Mouse (Mus musculus): ENCODE results near the gene Psmd4. TPM values are rescaled to one million over a fixed set of nuclear protein-coding genes. Genes with fewer than 3 reads are reported as not detected.
"Not testable (repeated sequence)": the region's sequence is repeated elsewhere in the genome, so short reads cannot be mapped to it uniquely, and the experiment has no call there.

The Psmd4 gene
- polyA plus RNA-seq, 1 experiment = 457 TPM

- no peak overlapping the region for H3K27ac ChIP-seq (ENCODE audit: insufficient read depth, low read depth, low read length)
- TF ChIP-seq POLR2A (IDR thresholded peaks at IDR 0.05; ENCODE audit: insufficient read depth, low read depth, low read length) (no peak), CTCF (IDR thresholded peaks at IDR 0.05; ENCODE audit: insufficient read depth, low read depth, low read length) (no peak)
- H3K4me3 ChIP-seq (ENCODE audit: insufficient read depth, low read depth, low read length) = no peak overlapping the region
- peaks cover 6% of the 10 kb centered on the region; the same call in 1 of the 2 replicates for H3K4me1 ChIP-seq (ENCODE audit: control insufficient read depth, insufficient read depth, low read length)
- 39% methylated on average over 10 of the region's 10 CpGs for WGBS
Measured at GRCm38 (mm10) chr3:95054481-95055260, 12.3 kb upstream of the Psmd4 start.

- H3K4me3 ChIP-seq (ENCODE audit: insufficient read depth, low read depth, low read length) = no peak overlapping the region
- peaks cover 3% of the 10 kb centered on the region; the same call in 1 of the 2 replicates for H3K4me1 ChIP-seq (ENCODE audit: control insufficient read depth, insufficient read depth, low read length)
- H3K27ac ChIP-seq (ENCODE audit: insufficient read depth, low read depth, low read length) = no peak overlapping the region
- 41% methylated on average over 3 of the region's 3 CpGs for WGBS
- TF ChIP-seq POLR2A (IDR thresholded peaks at IDR 0.05; ENCODE audit: insufficient read depth, low read depth, low read length) (no peak), CTCF (IDR thresholded peaks at IDR 0.05; ENCODE audit: insufficient read depth, low read depth, low read length) (peak; percentile 38; the same call in 1 of the 2 replicates)
Measured at GRCm38 (mm10) chr3:95053701-95054100, 11.3 kb upstream of the Psmd4 start.

- TF ChIP-seq CTCF (IDR thresholded peaks at IDR 0.05; ENCODE audit: insufficient read depth, low read depth, low read length) (no peak), POLR2A (IDR thresholded peaks at IDR 0.05; ENCODE audit: insufficient read depth, low read depth, low read length) (no peak)
- Histone ChIP-seq H3K4me3 (ENCODE audit: insufficient read depth, low read depth, low read length) (no peak overlapping the region), H3K27ac (ENCODE audit: insufficient read depth, low read depth, low read length) (no peak overlapping the region), H3K4me1 (ENCODE audit: control insufficient read depth, insufficient read depth, low read length) (peaks cover 3% of the 10 kb centered on the region; the same call in 1 of the 2 replicates)
- whole genome bisulfite sequencing = 41% methylated on average over 1 of the region's 1 CpGs
Measured at GRCm38 (mm10) chr3:95052959-95053358, 10.5 kb upstream of the Psmd4 start.

- no peaks in the 10 kb centered on the region for H3K4me1 ChIP-seq (ENCODE audit: control insufficient read depth, insufficient read depth, low read length)
- no peak overlapping the region for H3K27ac ChIP-seq (ENCODE audit: insufficient read depth, low read depth, low read length)
- TF ChIP-seq CTCF (IDR thresholded peaks at IDR 0.05; ENCODE audit: insufficient read depth, low read depth, low read length) (no peak), POLR2A (IDR thresholded peaks at IDR 0.05; ENCODE audit: insufficient read depth, low read depth, low read length) (no peak)
- WGBS = 74% methylated on average over 3 of the region's 3 CpGs
- no peak overlapping the region for H3K4me3 ChIP-seq (ENCODE audit: insufficient read depth, low read depth, low read length)
Measured at GRCm38 (mm10) chr3:95047914-95048313, 5.5 kb upstream of the Psmd4 start.

GRCm38 (mm10) chr3:95046462-95047057 is 4.1 kb upstream of the Psmd4 start:
- no peak for TF ChIP-seq CTCF (IDR thresholded peaks at IDR 0.05; ENCODE audit: insufficient read depth, low read depth, low read length)
- 91% methylated on average over 11 of the region's 11 CpGs for WGBS
- no peaks in the 10 kb centered on the region for H3K4me1 ChIP-seq (ENCODE audit: control insufficient read depth, insufficient read depth, low read length)
- H3K27ac ChIP-seq (ENCODE audit: insufficient read depth, low read depth, low read length) = no peak overlapping the region
- no peak overlapping the region for H3K4me3 ChIP-seq (ENCODE audit: insufficient read depth, low read depth, low read length)

GRCm38 (mm10) chr3:95043251-95043650 is 837 bp upstream of the Psmd4 start:
- 65% methylated on average over 6 of the region's 6 CpGs for WGBS
- H3K4me1 ChIP-seq (ENCODE audit: control insufficient read depth, insufficient read depth, low read length) = no peaks in the 10 kb centered on the region
- H3K27ac ChIP-seq (ENCODE audit: insufficient read depth, low read depth, low read length) = no peak overlapping the region
- no peak overlapping the region for H3K4me3 ChIP-seq (ENCODE audit: insufficient read depth, low read depth, low read length)
- TF ChIP-seq CTCF (IDR thresholded peaks at IDR 0.05; ENCODE audit: insufficient read depth, low read depth, low read length) (no peak), POLR2A (IDR thresholded peaks at IDR 0.05; ENCODE audit: insufficient read depth, low read depth, low read length) (no peak)

GRCm38 (mm10) chr3:95042838-95043229 is 420 bp upstream of the Psmd4 start:
- WGBS = 17% methylated on average over 7 of the region's 7 CpGs

GRCm38 (mm10) chr3:95041625-95042024 is 789 bp downstream of the Psmd4 start:
- no peaks in the 10 kb centered on the region for H3K4me1 ChIP-seq (ENCODE audit: control insufficient read depth, insufficient read depth, low read length)
- WGBS = 15% methylated on average over 3 of the region's 3 CpGs
- TF ChIP-seq POLR2A (IDR thresholded peaks at IDR 0.05; ENCODE audit: insufficient read depth, low read depth, low read length) = no peak
- TF ChIP-seq CTCF (IDR thresholded peaks at IDR 0.05; ENCODE audit: insufficient read depth, low read depth, low read length) = no peak
- H3K27ac ChIP-seq (ENCODE audit: insufficient read depth, low read depth, low read length) = no peak overlapping the region
- no peak overlapping the region for H3K4me3 ChIP-seq (ENCODE audit: insufficient read depth, low read depth, low read length)

More at GRCm38 (mm10) chr3:95042838-95043229, 420 bp upstream of the Psmd4 start:
- H3K4me3 ChIP-seq (ENCODE audit: insufficient read depth, low read depth, low read length) = peak overlapping the region; percentile 12; the same call in 1 of the 2 replicates
- no peaks in the 10 kb centered on the region for H3K4me1 ChIP-seq (ENCODE audit: control insufficient read depth, insufficient read depth, low read length)
- H3K27ac ChIP-seq (ENCODE audit: insufficient read depth, low read depth, low read length) = peak overlapping the region; percentile 82
- TF ChIP-seq POLR2A (IDR thresholded peaks at IDR 0.05; ENCODE audit: insufficient read depth, low read depth, low read length) (no peak), CTCF (IDR thresholded peaks at IDR 0.05; ENCODE audit: insufficient read depth, low read depth, low read length) (no peak)

GRCm38 (mm10) chr3:95029953-95030352 is 12.5 kb downstream of the Psmd4 start:
- TF ChIP-seq CTCF (IDR thresholded peaks at IDR 0.05; ENCODE audit: insufficient read depth, low read depth, low read length) = no peak
- TF ChIP-seq POLR2A (IDR thresholded peaks at IDR 0.05; ENCODE audit: insufficient read depth, low read depth, low read length) = no peak
- Histone ChIP-seq H3K4me1 (ENCODE audit: control insufficient read depth, insufficient read depth, low read length) (peaks cover under 1% of the 10 kb centered on the region; the same call in 1 of the 2 replicates), H3K27ac (ENCODE audit: insufficient read depth, low read depth, low read length) (no peak overlapping the region), H3K4me3 (ENCODE audit: insufficient read depth, low read depth, low read length) (no peak overlapping the region)
- 51% methylated on average over 3 of the region's 3 CpGs for WGBS

GRCm38 (mm10) chr3:95029291-95029827 is 13.1 kb downstream of the Psmd4 start:
- 74% methylated on average over 3 of the region's 3 CpGs for WGBS
- not testable (repeated sequence) for H3K27ac ChIP-seq (ENCODE audit: insufficient read depth, low read depth, low read length); H3K4me3 ChIP-seq (ENCODE audit: insufficient read depth, low read depth, low read length); H3K4me1 ChIP-seq (ENCODE audit: control insufficient read depth, insufficient read depth, low read length)
